Mouse (Mus musculus) G1E (cell line): ENCODE measurements at regions not wholly inside any gene's neighbourhood (a gene's known extent, or its start where the extent isn't known, plus 50 kb on each side); places are given as distances from the start of the nearest gene placed in this dataset.

Experiments used
- CTCF ChIP-seq: IDR thresholded peaks from 2 replicates; pipeline ENCODE4 v1.5.1; 2012; ENCODE audit warnings: low read depth, low read length, inconsistent platforms, mixed read lengths
- GATA1 ChIP-seq: IDR thresholded peaks from 2 replicates; pipeline ENCODE4 v1.6.1; 2012; ENCODE audit warnings: borderline replicate concordance, low read length, inconsistent platforms, mixed read lengths
- GATA2 ChIP-seq: IDR thresholded peaks from 2 replicates; pipeline ENCODE4 v1.6.1; 2012; ENCODE audit warnings: low read depth, low read length, inconsistent platforms, borderline replicate concordance
- TAL1 ChIP-seq: conservative IDR thresholded peaks from 2 replicates; pipeline ENCODE4 v1.6.1; 2012; ENCODE audit warnings: low read depth, low read length, inconsistent platforms, mixed read lengths

DNA sequence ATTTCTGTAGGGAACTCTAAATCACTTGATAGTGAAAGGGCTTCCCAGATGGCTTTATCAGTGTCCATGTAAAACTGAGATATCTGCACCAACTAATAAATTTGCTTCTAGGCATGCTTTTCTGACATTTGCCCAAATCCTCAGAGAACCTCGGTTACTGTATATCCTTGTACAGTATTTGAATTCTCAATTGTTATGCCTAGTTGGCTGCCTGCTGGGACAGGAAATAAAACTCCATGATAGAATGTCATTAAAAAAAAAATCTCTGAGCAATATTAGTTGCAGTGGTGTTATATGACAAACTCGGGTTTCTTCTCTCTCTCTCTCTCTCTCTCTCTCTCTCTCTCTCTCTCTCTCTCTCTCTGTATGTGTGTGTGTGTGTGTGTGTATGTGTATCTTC, 162.2 kb upstream of the Kiz start:
- TF ChIP-seq TAL1 (no peak), CTCF (no peak), GATA2 (no peak), GATA1 (no peak)
